Mouse (Mus musculus) brown adipose tissue, adult 24 weeks (tissue): ENCODE results near the gene Ncapg2. TPM values are rescaled to one million over a fixed set of nuclear protein-coding genes. Genes with fewer than 3 reads are reported as not detected.

ENCODE experiments used
- H3K27ac ChIP-seq: fragments of 200-500 bp; replicated peaks from 2 replicates; pipeline ENCODE4 v1.5.1; 2012; ENCODE audit warnings: low read depth, mild to moderate bottlenecking, low read length
- H3K4me1 ChIP-seq: fragments of 200-500 bp; 2 replicates; pipeline ENCODE4 v1.6.1; 2012; ENCODE audit warnings: low read length, mixed read lengths; ENCODE audit not compliant: control insufficient read depth, insufficient read depth, insufficient read length
- H3K4me3 ChIP-seq: fragments of 200-500 bp; 2 replicates; pipeline ENCODE4 v1.5.1; 2012; ENCODE audit warnings: low read depth, mild to moderate bottlenecking, low read length, moderate library complexity; ENCODE audit not compliant: insufficient read depth
- polyA plus RNA-seq: library from polyadenylated mRNA; stranded (reverse); fragments of >200 nt; gene quantifications from 2 replicates; pipeline ENCODE4 v1.2.4, GENCODE M21; 2012; ENCODE audit not compliant: missing spikeins, insufficient read depth, insufficient read length

Gene Ncapg2
- polyA plus RNA-seq, 1 experiment = 3.2 TPM

DNA sequence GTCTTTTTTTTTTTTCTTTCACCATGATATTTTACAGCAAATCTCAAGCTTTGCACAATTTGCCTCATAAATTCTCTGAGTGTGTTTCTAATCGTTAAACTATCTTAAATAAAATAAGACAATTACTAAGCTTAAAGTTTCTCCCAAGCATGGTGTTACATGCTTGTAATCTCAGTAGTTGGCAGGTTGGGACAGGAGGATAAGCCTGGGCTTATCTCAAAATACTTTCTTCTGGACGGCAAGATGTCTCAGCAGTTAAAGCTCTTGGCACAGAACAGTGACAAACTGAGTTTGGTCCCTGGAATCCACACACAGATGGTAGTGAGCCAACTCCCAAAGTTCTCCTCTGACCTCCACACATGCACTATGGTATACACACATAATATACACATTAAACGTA, 69.5 kb downstream of the Ncapg2 start:
- Histone ChIP-seq H3K4me1 (no peaks in the 10 kb centered on the region), H3K4me3 (no peak overlapping the region), H3K27ac (no peak overlapping the region)

DNA sequence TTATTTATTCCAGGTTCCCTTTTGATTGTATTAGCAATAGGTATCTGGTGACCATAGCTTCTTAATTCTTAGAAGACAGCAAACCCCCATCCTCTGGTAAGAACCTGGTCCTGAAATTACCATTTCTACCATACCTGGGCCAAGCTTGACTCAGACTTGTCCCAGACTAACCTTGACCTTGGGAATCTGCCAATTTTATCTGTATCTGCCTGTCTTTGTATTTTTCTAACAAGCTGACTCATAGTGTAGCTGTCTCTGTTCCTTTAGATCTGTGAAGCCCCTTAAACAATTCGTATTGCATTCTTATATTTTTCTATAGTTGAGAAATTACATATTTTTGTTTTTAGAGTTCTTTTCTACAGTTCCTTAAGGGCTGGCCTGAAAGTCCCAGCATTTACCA, 73.6 kb downstream of the Ncapg2 start:
- Histone ChIP-seq H3K27ac (no peak overlapping the region), H3K4me1 (no peaks in the 10 kb centered on the region), H3K4me3 (no peak overlapping the region)

DNA sequence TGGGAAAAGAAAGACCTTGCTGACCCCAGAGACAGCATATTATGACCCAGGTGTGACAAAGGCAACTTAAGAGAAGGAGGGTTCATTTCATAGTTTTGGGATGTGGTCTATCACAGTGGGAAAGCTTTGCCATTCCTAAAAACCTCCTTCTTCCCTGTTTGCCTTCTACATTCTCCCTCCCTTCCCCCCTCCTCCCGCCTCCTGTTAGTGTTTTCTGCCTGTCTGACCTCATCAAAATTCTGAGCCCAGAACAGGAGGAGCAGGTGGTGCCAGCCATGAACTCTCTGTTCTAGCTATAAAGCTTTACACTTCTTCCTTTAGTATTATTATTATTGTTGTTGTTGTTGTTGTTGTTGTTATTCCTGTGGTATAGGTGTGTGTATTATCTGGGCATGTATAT, 76.7 kb downstream of the Ncapg2 start:
- peaks cover 3% of the 10 kb centered on the region for H3K4me1 ChIP-seq
- no peak overlapping the region for H3K27ac ChIP-seq
- no peak overlapping the region for H3K4me3 ChIP-seq

DNA sequence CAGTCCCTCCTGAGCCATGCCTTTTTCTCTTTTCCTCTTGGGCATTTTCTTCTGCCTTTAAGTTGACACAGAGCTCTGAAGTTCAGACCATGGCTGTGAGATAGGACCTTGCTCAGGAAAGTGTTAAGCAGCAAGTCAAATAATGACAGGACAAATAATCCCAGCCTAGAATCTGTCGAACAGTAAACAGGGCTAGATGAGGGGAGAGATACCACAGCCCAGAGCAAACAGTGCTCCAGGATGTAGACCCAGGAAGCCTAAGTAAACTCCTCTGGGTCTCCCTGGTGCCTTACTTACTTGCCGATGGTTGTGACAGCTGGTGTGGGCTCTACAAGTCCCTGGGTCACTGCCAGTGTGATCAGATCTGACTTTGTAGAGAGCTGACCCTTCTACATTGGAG, 78.4 kb downstream of the Ncapg2 start:
- Histone ChIP-seq H3K4me3 (no peak overlapping the region), H3K4me1 (peaks cover 3% of the 10 kb centered on the region), H3K27ac (no peak overlapping the region)

DNA sequence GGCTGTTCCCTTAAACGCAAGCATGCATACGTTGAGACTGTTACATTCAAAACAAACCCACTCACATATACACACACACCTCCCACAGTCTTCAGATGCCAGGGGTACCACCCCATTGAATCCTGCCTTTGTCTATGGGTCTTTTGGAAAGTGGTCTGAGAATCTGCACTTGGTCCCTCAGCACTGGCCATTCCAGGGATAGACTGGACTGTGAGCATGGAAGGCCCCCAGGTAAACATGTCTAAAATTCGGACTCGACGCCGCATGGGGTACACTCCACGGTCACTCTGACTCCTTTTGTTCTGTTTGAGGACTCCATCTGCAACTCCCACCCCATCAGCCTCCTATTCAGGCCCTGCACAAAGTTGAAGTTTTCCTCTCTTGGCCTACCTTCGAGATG, 79.8 kb downstream of the Ncapg2 start:
- no peak overlapping the region for H3K27ac ChIP-seq
- no peak overlapping the region for H3K4me3 ChIP-seq
- H3K4me1 ChIP-seq = peaks cover 3% of the 10 kb centered on the region

DNA sequence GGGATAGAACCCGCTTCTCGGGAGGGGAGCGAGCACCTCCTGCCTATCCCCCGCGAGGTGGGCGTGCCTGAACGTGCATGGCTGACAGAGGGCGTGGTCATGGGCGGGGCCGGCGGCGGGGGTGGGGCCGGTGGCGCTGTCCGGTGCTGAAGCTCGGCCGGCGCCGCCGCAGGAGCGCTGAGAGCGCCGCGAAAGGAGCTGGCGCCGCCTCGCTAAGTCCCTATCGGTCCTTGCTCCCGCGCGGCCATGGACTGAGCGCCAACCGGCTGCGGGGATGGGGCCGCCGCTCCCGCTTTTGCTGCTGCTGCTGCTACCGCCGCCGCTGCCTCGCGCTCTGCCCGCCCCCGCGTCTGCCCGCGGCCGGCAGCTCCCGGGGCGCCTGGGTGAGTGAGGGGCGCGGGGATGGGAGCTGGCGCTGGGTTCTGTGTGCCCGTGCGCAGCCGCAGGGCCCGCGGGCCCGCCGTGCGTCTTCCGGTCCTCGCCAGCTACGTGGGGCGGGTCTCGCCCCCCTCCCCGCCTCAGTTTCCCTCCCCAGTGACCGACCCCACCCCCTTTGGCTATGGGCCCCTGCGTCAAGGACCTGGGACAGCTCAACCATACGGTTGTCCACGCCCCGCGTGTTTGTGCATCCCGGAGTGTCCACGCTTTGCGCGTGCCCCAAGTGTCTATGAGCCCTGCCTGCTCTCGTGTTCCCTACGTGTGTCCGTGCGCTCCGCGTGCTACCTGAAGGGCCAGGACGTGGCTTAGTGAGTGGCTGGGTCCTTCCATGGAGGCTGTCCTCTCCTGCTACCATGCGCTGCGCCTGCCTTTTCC, 80.6 kb downstream of the Ncapg2 start, which contains the start of gene Ptprn2:
TSS of gene Ptprn2 (plus strand) at position 130 of the 813 bp plus-strand sequence.
- H3K4me1 ChIP-seq = peaks cover 3% of the 10 kb centered on the region
- H3K4me3 ChIP-seq = peak within 1 kb of the TSS; percentile 51
- no peak within 1 kb of the TSS for H3K27ac ChIP-seq

DNA sequence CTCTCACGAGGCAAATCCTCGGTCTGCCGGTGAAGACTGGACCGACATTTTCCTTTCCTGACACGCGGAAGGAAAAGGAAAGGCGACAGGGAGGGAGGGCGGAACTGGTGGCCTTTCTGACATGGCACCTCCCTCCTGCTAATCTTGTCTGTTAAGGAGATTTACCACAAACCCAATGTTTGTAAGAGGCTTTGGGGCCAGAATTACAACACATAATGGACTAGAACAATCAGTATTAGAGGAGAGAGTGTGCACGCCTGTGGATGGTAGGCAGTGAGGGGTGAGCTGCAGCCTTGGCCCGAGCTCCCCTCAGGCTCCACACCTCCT, 81.2 kb downstream of the Ncapg2 start:
- peak overlapping the region; percentile 46 for H3K4me3 ChIP-seq
- no peak overlapping the region for H3K27ac ChIP-seq
- peaks cover 3% of the 10 kb centered on the region for H3K4me1 ChIP-seq

DNA sequence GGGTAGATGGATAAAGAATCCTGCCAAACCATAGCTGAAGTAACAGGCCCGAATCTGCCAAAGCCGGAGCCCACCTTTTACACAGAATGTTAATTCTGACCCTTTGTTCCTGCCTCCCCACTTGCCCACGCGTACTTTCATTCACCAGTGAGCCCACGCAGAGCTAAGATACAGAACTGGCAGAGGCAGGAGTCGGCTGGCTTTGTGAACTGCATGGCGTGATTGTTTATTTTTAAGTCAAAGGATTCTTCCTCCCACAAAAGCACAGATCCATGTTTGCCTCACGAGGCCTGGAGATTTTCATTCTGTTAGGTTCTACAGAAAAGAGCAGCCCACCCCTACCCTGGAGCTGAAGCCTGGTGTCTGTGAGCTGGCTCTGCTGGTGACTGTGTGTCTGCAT, 83.6 kb downstream of the Ncapg2 start:
- H3K27ac ChIP-seq = no peak overlapping the region
- peaks cover 3% of the 10 kb centered on the region for H3K4me1 ChIP-seq
- H3K4me3 ChIP-seq = no peak overlapping the region

DNA sequence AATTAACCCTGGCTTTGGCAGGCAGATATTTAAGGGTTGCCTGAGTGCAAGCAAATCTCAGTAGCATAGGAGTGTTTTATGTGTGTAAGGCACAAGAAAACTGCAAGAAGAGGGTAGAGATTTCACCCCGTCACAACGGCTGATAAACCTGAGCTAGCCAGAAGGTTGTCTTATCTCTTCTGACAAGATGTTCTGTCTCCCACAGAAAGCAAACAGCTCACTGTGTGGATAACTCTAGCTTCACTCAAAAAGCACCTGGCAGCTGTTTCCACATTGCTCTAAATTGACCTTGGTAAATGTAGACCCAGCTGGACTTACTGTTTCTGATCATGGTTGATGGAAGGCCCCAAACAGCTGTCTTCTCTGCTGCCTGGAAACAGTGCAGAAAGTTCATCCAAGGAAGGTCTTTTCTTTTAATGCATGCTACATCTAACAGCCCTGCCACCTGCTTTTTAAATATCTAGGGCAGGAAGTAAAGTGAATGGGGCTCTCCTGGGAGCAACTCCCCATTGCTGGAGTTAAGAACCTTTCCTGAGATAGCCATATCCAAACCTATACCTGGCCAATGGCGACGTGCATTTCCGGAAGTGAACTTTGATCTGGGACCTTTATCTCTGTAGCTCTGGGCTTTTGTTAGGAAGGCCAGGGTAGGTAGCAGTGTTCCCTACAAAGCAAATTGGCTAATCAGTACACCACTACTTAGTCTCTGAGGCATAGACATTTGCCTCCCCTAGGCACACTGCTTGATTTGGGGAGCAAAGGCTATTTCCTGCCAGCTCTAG, 85.6 kb downstream of the Ncapg2 start:
- Histone ChIP-seq H3K4me1 (peaks cover 3% of the 10 kb centered on the region), H3K4me3 (no peak overlapping the region), H3K27ac (no peak overlapping the region)

DNA sequence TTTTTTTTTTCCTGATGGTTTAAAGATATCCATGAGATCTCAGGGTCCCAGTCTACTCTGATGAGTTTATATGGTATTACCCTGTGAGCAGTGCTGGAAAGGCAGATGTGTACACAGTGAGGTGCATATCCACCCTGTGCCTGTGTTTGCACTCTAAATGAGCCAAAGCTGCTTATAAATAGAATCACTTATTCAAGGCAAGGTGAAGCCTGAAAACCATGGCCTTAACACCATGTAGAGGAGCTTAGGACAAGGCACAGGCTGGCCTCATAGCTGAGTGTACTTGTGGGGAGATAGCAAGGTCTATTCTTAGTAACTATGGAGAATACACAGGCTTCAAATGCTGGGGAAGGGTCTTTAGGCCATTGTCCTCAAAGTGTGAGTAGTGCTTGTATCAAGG, 93.5 kb downstream of the Ncapg2 start:
- Histone ChIP-seq H3K4me1 (no peaks in the 10 kb centered on the region), H3K27ac (no peak overlapping the region), H3K4me3 (no peak overlapping the region)

DNA sequence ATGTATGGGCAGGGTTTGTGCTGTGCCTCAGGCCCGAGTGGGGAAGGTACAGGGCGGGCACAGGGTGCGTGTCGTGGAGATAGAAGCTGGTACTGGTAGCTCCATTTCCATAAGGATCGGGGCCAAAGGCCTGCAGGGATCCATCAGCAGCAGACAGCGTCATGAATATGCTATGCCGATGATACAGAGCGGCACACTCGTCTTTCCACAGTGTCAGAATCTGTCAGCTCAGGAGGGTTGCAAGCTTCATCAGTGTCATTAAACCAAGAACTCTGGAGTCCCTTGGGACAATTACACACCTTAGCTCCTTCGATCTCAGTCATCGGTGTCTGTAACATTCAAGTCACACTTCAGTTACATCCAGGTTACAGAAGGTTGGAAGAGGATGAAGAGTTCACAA, 95.5 kb downstream of the Ncapg2 start:
- no peaks in the 10 kb centered on the region for H3K4me1 ChIP-seq
- H3K27ac ChIP-seq = no peak overlapping the region
- H3K4me3 ChIP-seq = no peak overlapping the region

DNA sequence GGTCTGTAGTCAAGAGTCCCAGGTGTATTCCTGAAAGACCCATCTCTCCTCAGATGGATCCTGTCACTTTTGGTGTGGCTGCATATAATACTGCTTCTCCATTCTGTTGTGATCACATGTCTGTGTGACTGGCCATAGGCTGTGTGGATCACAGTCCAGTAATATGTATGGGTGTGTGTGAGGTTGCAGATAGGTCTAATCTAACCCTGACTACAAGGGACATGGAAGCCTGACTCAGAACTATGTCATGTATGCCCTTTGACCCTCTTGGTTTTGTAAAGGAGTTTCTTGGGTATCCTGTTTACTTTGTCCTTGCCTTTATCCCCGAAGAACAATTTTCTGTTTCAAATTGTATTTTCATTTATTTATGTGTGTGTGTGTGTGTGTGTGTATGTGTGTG, 107.3 kb downstream of the Ncapg2 start:
- H3K4me1 ChIP-seq = no peaks in the 10 kb centered on the region
- H3K27ac ChIP-seq = no peak overlapping the region
- no peak overlapping the region for H3K4me3 ChIP-seq

Other genes starting within 250 kb of the Ncapg2 start
- 6.7 and 7.9 TPM in 2 replicates for gene Wdr60, start 142.4 kb upstream of the Ncapg2 start, polyA plus RNA-seq
- not detected in 2 replicates for gene Gm11027, start 130.0 kb upstream of the Ncapg2 start, polyA plus RNA-seq
- gene Esyt2, start 124.2 kb upstream of the Ncapg2 start, polyA plus RNA-seq = 28.8 and 46.9 TPM in 2 replicates
- not detected in 2 replicates for gene Ptprn2, start 80.3 kb downstream of the Ncapg2 start, polyA plus RNA-seq